In genomic region chr1:122453617-122454016, GRCm38 (mm10) we compare ENCODE assay signal across 22 mouse cellular contexts.
DNase-seq lines count a peak whose midpoint lies in the region; ATAC-seq lines count a peak whose summit lies in the region.
"Had no signal": no experiment of that assay in that cellular context is flagged by ENCODE, and none has a peak within 500 bp of the region (broad histone marks: within the 10 kb centered on the region; RNA-seq: fewer than 3 reads in every experiment).

No protein-coding gene starts in this region.

- no peak overlapping the region for H3K9ac ChIP-seq in forebrain, embryonic 16.5 days (replicated peaks; ENCODE audit: low read depth, low read length)
- H3K9ac ChIP-seq: embryonic facial prominence, embryonic 15.5 days; heart, embryonic 15.5 days; kidney, embryonic 15.5 days; liver, embryonic 13.5 days had no signal

- no peak overlapping the region for H3K4me2 ChIP-seq in forebrain, embryonic 16.5 days (ENCODE audit: low read length)
- H3K4me2 ChIP-seq: embryonic facial prominence, embryonic 15.5 days; heart, embryonic 15.5 days; kidney, embryonic 15.5 days; liver, embryonic 13.5 days; midbrain, embryonic 11.5 days had no signal

- DNase-seq in adrenal gland, adult 8-10 months = peak; percentile 1
- no peak for DNase-seq in adrenal gland, adult 18-20 months (ENCODE audit: low spot score in 2 of 2)
- no peak for DNase-seq in forebrain, embryonic 10.5 days (ENCODE audit: extremely low spot score, low spot score)
- peak; percentile 11 to 57 for DNase-seq in layer of hippocampus, postnatal 14 days (ENCODE audit: low spot score in 2 of 2)
- DNase-seq in layer of hippocampus, adult 18-20 months (ENCODE audit: low spot score in 2 of 2) = no peak
- DNase-seq in adrenal gland, postnatal 14 days = peak; percentile 28
- no peak for DNase-seq in kidney, postnatal 14 days
- DNase-seq: cerebellum, adult 11-12 months; cerebellum, postnatal 36 days; embryo, embryonic 11 days; gastrocnemius, adult 2 months; kidney, adult 11 months; kidney, postnatal 4 days; liver, embryonic 13.5 days; lung, adult 2 months; lung, postnatal 14 days had no signal

- H3K27me3 ChIP-seq in forebrain, embryonic 16.5 days (replicated peaks; ENCODE audit: control insufficient read depth, insufficient read depth, low read length) = no peaks in the 10 kb centered on the region
- H3K27me3 ChIP-seq in forebrain, embryonic 10.5 days (ENCODE audit: poor library complexity, severe bottlenecking) = no peaks in the 10 kb centered on the region
- H3K27me3 ChIP-seq: embryonic facial prominence, embryonic 15.5 days; heart, embryonic 15.5 days; kidney, embryonic 15.5 days; liver, embryonic 13.5 days had no signal

- peak; percentile 57; the same call in 1 of the 2 replicates for ATAC-seq in forebrain, embryonic 16.5 days

- H3K4me3 ChIP-seq in forebrain, embryonic 16.5 days (replicated peaks; ENCODE audit: low read length) = no peak overlapping the region
- H3K4me3 ChIP-seq in forebrain, embryonic 10.5 days = no peak overlapping the region
- H3K4me3 ChIP-seq: embryonic facial prominence, embryonic 15.5 days; gastrocnemius, adult 2 months; heart, embryonic 15.5 days; kidney, embryonic 15.5 days; liver, embryonic 13.5 days had no signal

- H3K4me1 ChIP-seq in forebrain, embryonic 16.5 days (replicated peaks; ENCODE audit: control insufficient read depth, insufficient read depth, low read length) = 0 out of 2 replicates have a peak, but pooled peaks cover 4% of the 10 kb centered on the region
- no peaks in the 10 kb centered on the region for H3K4me1 ChIP-seq in forebrain, embryonic 10.5 days
- H3K4me1 ChIP-seq: embryonic facial prominence, embryonic 15.5 days; heart, embryonic 15.5 days; kidney, embryonic 15.5 days; liver, embryonic 13.5 days had no signal

- WGBS in forebrain, embryonic 16.5 days = 39% methylated on average over 3 of the region's 3 CpGs
- 77% methylated on average over 3 of the region's 3 CpGs for WGBS in forebrain, embryonic 10.5 days

- no peaks in the 10 kb centered on the region for H3K9me3 ChIP-seq in forebrain, embryonic 16.5 days (ENCODE audit: control insufficient read depth, low read length)
- no peaks in the 10 kb centered on the region for H3K9me3 ChIP-seq in forebrain, embryonic 10.5 days
- H3K9me3 ChIP-seq: embryonic facial prominence, embryonic 15.5 days; heart, embryonic 15.5 days; kidney, embryonic 15.5 days; liver, embryonic 13.5 days had no signal

- H3K27ac ChIP-seq in forebrain, embryonic 16.5 days (ENCODE audit: low read length) = no peak overlapping the region
- no peak overlapping the region for H3K27ac ChIP-seq in forebrain, embryonic 10.5 days
- H3K27ac ChIP-seq: embryonic facial prominence, embryonic 15.5 days; gastrocnemius, adult 2 months; heart, embryonic 15.5 days; kidney, embryonic 15.5 days; liver, embryonic 13.5 days; stomach, postnatal 0 days had no signal

- H3K36me3 ChIP-seq in forebrain, embryonic 16.5 days (ENCODE audit: control insufficient read depth, insufficient read depth) = no peaks in the 10 kb centered on the region
- H3K36me3 ChIP-seq in forebrain, embryonic 10.5 days (replicated peaks) = no peaks in the 10 kb centered on the region
- H3K36me3 ChIP-seq: embryonic facial prominence, embryonic 15.5 days; heart, embryonic 15.5 days; kidney, embryonic 15.5 days; liver, embryonic 13.5 days had no signal

Comparison
In these comparisons a context has a peak if more than half of its experiments do, and no peak if none do; other contexts are left out.
1. DNase-seq: peak in adrenal gland, adult 8-10 months (single experiment), layer of hippocampus, postnatal 14 days (2 of 2) and adrenal gland, postnatal 14 days (single experiment); none in adrenal gland, adult 18-20 months (0 of 2), forebrain, embryonic 10.5 days (single experiment), layer of hippocampus, adult 18-20 months (0 of 2) and kidney, postnatal 14 days (single experiment).